Mouse (Mus musculus): ENCODE results near the gene Slc6a20b. TPM values are rescaled to one million over a fixed set of nuclear protein-coding genes. Genes with fewer than 3 reads are reported as not detected.

Slc6a20b gene
- polyA plus RNA-seq, 1 experiment from 2014 or later = 0.32 TPM

GRCm38 (mm10) chr9:123554599-123554998, 77.8 kb downstream of the Slc6a20b start:
- ATAC-seq (ENCODE audit: low read depth) = no peak
- Histone ChIP-seq H3K4me2 (no peak overlapping the region), H3K27me3 (no peaks in the 10 kb centered on the region), H3K36me3 (peaks cover 90% of the 10 kb centered on the region), H3K4me1 (replicated peaks) (0 out of 2 replicates have a peak, but pooled peaks cover 4% of the 10 kb centered on the region), H3K9ac (no peak overlapping the region), H3K9me3 (no peaks in the 10 kb centered on the region), H3K27ac (replicated peaks) (no peak overlapping the region), H3K4me3 (no peak overlapping the region)
- WGBS = 9% methylated on average over 3 of the region's 3 CpGs

Other genes starting within 250 kb of the Slc6a20b start
- gene Limd1, start 153.9 kb downstream of the Slc6a20b start, polyA plus RNA-seq (2015; fragmentation: Nextera tagmentation; extraction: Ambion mirVana) = 16.2 and 20.0 TPM in 2 replicates
- gene Sacm1l, start 102.8 kb downstream of the Slc6a20b start, polyA plus RNA-seq (2015; fragmentation: Nextera tagmentation; extraction: Ambion mirVana) = 50.2 and 57.9 TPM in 2 replicates
- gene Ccr9, start 45.9 kb upstream of the Slc6a20b start, polyA plus RNA-seq (2015; fragmentation: Nextera tagmentation; extraction: Ambion mirVana) = 0.32 and 0.37 TPM in 2 replicates
- 1.6 and 2.4 TPM in 2 replicates for gene Slc6a20a, start 46.3 kb upstream of the Slc6a20b start, polyA plus RNA-seq (2015; fragmentation: Nextera tagmentation; extraction: Ambion mirVana)
- gene Lztfl1, start 85.1 kb upstream of the Slc6a20b start, polyA plus RNA-seq (2015; fragmentation: Nextera tagmentation; extraction: Ambion mirVana) = 55.4 and 57.0 TPM in 2 replicates
- gene Cxcr6, start 173.9 kb upstream of the Slc6a20b start, polyA plus RNA-seq (2015; fragmentation: Nextera tagmentation; extraction: Ambion mirVana) = 0.20 TPM in 1 of 2 replicates, not detected in the other
- gene Fyco1, start 219.3 kb upstream of the Slc6a20b start, polyA plus RNA-seq (2015; fragmentation: Nextera tagmentation; extraction: Ambion mirVana) = 9.4 and 9.6 TPM in 2 replicates
- gene Xcr1, start 229.5 kb upstream of the Slc6a20b start, polyA plus RNA-seq (2015; fragmentation: Nextera tagmentation; extraction: Ambion mirVana) = 0.04 TPM in 1 of 2 replicates, not detected in the other